Mouse (Mus musculus): ENCODE data around the gene Sap30. TPM values are rescaled to one million over a fixed set of nuclear protein-coding genes. Genes with fewer than 3 reads are reported as not detected.
"Not testable (repeated sequence)": the region's sequence is repeated elsewhere in the genome, so short reads cannot be mapped to it uniquely, and the experiment has no call there.

The Sap30 gene
- polyA plus RNA-seq, 1 experiment from 2014 or later = 29.3 TPM

DNA sequence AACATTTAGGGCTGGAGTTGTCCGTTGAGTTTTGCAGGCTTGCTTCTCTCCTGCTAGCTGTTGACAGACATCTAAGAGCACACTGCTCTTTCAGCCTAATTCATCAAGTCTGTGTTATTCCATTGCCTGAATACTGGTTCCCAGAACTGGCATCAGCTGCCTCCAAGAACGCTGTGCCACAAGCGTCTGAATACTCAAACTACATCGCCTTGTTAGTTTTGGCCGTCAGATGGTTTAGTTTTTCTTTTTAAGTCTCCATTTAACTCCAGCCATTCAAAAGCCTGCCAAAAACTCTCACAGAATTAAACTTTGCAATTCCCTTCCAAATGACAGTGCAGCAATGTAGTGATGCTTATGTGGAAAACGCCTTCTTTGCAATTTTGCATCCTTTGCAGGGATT is 30.5 kb downstream of the Sap30 start:
- H3K36me3 ChIP-seq = no peaks in the 10 kb centered on the region
- no peak overlapping the region for H3K4me2 ChIP-seq
- 76% methylated on average over 6 of the region's 6 CpGs for WGBS
- H3K27me3 ChIP-seq = no peaks in the 10 kb centered on the region
- no peaks in the 10 kb centered on the region for H3K4me1 ChIP-seq (replicated peaks)
- no peak overlapping the region for H3K4me3 ChIP-seq
- H3K27ac ChIP-seq (replicated peaks) = no peak overlapping the region
- no peak for ATAC-seq (ENCODE audit: low FRiP score, low read depth)
- no peak overlapping the region for H3K9ac ChIP-seq
- H3K9me3 ChIP-seq = no peaks in the 10 kb centered on the region

DNA sequence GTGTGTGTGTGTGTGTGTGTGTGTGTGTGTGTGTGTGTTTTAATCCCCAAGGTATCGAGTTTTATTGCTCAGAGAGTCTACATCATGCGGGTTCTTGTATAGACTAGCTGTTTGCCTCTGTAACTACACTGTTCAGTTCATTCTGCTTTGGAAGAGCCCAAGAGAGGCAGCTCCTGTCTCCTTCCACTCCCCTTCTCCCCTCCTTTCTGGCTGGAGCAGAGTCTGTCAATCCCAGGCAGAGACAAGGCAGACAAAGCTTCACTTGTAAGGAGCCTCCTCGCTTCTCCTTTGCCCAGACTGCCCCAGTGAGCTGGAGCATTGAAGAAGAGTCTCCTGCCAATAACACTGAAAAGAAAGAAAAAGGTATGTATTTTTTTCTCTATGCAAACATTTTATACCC is 31.9 kb downstream of the Sap30 start, which contains the start of gene Scrg1:
TSS of gene Scrg1 (plus strand) at position 159 of the 400 bp plus-strand sequence.
- Histone ChIP-seq H3K4me1 (replicated peaks) (no peaks in the 10 kb centered on the region), H3K4me2 (no peak within 1 kb of the TSS), H3K27me3 (no peaks in the 10 kb centered on the region), H3K9ac (no peak within 1 kb of the TSS), H3K36me3 (no peaks in the 10 kb centered on the region), H3K4me3 (no peak within 1 kb of the TSS), H3K9me3 (no peaks in the 10 kb centered on the region), H3K27ac (replicated peaks) (no peak within 1 kb of the TSS)
- WGBS = 75% methylated on average over 3 of the region's 3 CpGs
- peak; percentile 76 for ATAC-seq (ENCODE audit: low FRiP score, low read depth)

DNA sequence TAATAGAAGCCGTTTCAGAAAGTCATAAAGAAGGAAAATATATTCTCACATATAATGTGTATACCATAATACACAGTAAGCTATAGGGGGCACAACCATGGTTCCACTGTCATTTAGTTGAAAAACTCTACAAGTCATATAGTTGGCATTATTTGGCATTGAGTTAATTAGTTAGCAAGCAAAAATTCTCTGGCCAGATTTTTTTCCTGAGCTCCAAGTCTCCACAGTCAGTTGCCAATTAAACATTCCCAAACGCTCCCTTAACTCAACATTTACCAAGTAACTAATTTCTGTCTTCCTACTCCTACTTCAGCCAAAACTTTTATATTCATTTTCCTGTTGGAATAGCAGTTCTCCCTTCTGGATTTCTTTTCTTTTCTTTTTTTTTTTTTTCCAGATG is 34.3 kb downstream of the Sap30 start:
- Histone ChIP-seq H3K4me2 (no peak overlapping the region), H3K36me3 (no peaks in the 10 kb centered on the region), H3K9me3 (no peaks in the 10 kb centered on the region), H3K4me1 (replicated peaks) (no peaks in the 10 kb centered on the region), H3K27me3 (no peaks in the 10 kb centered on the region), H3K9ac (no peak overlapping the region), H3K4me3 (no peak overlapping the region), H3K27ac (replicated peaks) (no peak overlapping the region)
- WGBS = 89% methylated on average over 2 of the region's 2 CpGs
- ATAC-seq (ENCODE audit: low FRiP score, low read depth) = no peak

DNA sequence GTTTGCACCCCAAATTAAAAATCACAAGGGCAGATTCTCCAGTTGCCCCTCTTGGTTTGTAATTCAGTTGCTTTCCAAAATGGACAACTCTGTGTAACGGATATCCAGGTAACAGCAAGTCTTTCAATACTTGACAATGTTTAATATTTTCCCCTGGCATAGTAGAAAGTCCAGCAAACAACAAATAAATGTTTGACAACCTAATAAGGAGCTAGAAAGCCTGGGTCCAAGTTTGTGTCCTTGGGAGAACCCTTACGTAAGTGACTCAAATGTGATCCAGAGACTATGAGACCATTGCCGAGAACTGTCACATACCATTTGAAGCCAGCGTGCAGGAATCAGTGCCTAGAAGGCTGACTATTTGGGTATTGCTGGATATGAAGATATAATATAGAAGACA is 35.8 kb downstream of the Sap30 start:
- ATAC-seq (ENCODE audit: low FRiP score, low read depth) = no peak
- WGBS = 99% methylated on average over 4 of the region's 4 CpGs
- Histone ChIP-seq H3K4me1 (replicated peaks) (no peaks in the 10 kb centered on the region), H3K36me3 (no peaks in the 10 kb centered on the region), H3K4me3 (no peak overlapping the region), H3K9me3 (no peaks in the 10 kb centered on the region), H3K27ac (replicated peaks) (no peak overlapping the region), H3K9ac (no peak overlapping the region), H3K4me2 (no peak overlapping the region), H3K27me3 (no peaks in the 10 kb centered on the region)

DNA sequence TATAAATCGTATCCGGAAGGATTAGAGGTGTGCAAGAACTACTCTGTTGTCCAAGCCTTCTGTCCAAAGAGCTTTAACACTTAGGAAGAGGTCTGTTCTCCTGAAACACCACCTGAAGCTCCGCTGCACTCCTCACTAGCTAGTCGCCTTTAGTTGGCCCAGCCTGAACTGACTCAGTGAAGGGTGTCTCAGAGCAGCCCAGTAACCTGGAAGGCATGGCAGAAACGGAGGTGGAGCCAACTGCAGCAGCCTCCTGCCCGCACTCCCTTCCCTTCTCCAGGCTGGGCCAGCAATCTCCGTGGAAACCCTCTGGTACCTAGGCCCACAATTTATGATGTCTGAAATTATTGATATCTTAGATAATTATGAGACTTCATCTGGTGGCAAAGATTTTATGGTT is 36.9 kb downstream of the Sap30 start:
- H3K4me3 ChIP-seq = no peak overlapping the region
- no peaks in the 10 kb centered on the region for H3K36me3 ChIP-seq
- 78% methylated on average over 7 of the region's 7 CpGs for WGBS
- no peak overlapping the region for H3K9ac ChIP-seq
- no peaks in the 10 kb centered on the region for H3K27me3 ChIP-seq
- no peak overlapping the region for H3K4me2 ChIP-seq
- no peak for ATAC-seq (ENCODE audit: low FRiP score, low read depth)
- no peak overlapping the region for H3K27ac ChIP-seq (replicated peaks)
- no peaks in the 10 kb centered on the region for H3K4me1 ChIP-seq (replicated peaks)
- no peaks in the 10 kb centered on the region for H3K9me3 ChIP-seq

DNA sequence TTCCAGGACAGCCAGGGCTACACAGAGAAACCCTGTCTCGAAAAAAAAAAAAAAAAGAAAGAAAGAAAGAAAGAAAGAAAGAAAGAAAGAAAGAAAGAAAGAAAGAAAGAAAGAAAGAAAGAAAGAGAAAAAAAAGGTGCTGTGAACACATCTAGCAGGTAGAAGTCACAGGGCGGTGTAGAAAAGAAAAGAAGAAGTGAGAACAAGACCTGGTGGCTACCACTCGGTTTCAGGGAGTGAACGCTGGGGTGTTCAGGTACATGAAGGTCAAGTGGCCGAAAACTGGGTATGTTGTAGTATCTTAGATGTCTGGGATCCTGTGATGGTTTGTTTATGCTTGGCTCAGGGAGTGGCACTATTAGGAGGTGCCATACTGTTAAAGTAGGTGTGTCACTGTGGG is 41.8 kb downstream of the Sap30 start:
- H3K4me2 ChIP-seq; H3K27ac ChIP-seq (replicated peaks); H3K9ac ChIP-seq; ATAC-seq (ENCODE audit: low FRiP score, low read depth); H3K9me3 ChIP-seq; H3K36me3 ChIP-seq; H3K4me3 ChIP-seq; H3K27me3 ChIP-seq; H3K4me1 ChIP-seq (replicated peaks): not testable (repeated sequence)
- 81% methylated on average over 5 of the region's 5 CpGs for WGBS

DNA sequence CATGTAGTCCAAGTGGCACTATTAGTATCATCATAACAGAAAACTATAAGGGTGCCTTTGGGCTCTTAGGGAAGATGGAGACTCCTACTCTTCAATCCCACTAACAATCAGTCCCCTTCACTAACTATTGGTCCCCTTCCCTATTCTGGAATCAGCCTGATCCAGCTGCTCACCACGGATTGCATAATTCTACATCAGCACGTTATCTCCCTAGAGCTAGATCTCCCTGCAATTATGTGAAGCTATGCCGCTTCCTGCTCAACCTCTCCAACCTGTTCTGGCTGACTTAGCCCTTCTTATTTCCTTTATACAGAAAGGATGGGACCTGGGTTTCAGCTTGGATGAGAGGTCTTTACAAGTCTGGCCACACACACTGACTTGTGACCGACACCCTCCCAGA is 44.4 kb downstream of the Sap30 start:
- WGBS = 77% methylated on average over 4 of the region's 4 CpGs
- H3K4me2 ChIP-seq = no peak overlapping the region
- no peak overlapping the region for H3K27ac ChIP-seq (replicated peaks)
- H3K27me3 ChIP-seq = no peaks in the 10 kb centered on the region
- no peak overlapping the region for H3K4me3 ChIP-seq
- no peaks in the 10 kb centered on the region for H3K9me3 ChIP-seq
- no peaks in the 10 kb centered on the region for H3K36me3 ChIP-seq
- no peak overlapping the region for H3K9ac ChIP-seq
- H3K4me1 ChIP-seq (replicated peaks) = no peaks in the 10 kb centered on the region
- ATAC-seq (ENCODE audit: low FRiP score, low read depth) = no peak

DNA sequence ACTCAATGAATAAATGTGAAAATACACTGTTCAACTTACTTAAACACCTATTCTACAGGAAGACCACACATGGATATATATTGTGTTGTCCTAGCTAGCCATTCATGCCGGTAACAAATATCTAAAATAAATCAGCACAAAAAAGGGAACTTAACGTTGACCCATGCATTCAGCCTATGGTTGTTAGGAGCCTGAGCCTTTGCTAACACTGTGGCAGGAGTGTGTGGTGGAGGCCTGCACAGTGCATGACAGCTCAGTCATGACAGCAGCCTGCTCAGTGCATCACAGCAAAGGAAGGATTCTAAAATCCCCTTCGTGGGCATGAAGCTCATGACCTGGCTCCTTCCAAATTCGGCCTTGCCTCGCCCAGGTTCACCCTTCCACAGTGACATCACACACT is 46.1 kb downstream of the Sap30 start:
- H3K4me2 ChIP-seq = no peak overlapping the region
- no peaks in the 10 kb centered on the region for H3K9me3 ChIP-seq
- H3K4me3 ChIP-seq = no peak overlapping the region
- H3K9ac ChIP-seq = no peak overlapping the region
- ATAC-seq (ENCODE audit: low FRiP score, low read depth) = no peak
- 91% methylated on average over 5 of the region's 5 CpGs for WGBS
- no peak overlapping the region for H3K27ac ChIP-seq (replicated peaks)
- H3K36me3 ChIP-seq = no peaks in the 10 kb centered on the region
- no peaks in the 10 kb centered on the region for H3K4me1 ChIP-seq (replicated peaks)
- H3K27me3 ChIP-seq = no peaks in the 10 kb centered on the region

DNA sequence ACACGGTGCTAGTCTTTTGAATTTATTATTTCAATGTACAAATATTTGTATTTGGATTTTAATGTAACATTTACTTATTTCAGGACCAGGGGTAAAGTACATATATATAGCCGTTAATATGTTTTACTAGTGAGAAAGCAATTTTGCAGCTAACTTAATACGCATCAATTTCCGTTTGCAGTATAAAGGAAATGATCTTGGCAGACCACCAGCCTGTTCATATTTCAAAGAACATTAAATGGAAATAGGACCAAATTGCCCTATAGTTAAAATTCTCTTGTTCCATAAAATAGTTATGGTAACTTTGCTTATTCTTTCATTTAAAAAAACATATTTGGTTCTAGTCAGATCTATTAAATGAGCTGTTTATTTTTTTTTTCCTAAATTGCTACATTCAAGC is 46.5 kb downstream of the Sap30 start:
- WGBS = 85% methylated on average over 4 of the region's 4 CpGs
- no peak overlapping the region for H3K27ac ChIP-seq (replicated peaks)
- H3K9ac ChIP-seq = no peak overlapping the region
- no peak for ATAC-seq (ENCODE audit: low FRiP score, low read depth)
- peaks cover 3% of the 10 kb centered on the region; the same call in 1 of the 2 replicates for H3K4me1 ChIP-seq (replicated peaks)
- no peak overlapping the region for H3K4me3 ChIP-seq
- H3K4me2 ChIP-seq = no peak overlapping the region
- no peaks in the 10 kb centered on the region for H3K9me3 ChIP-seq
- no peaks in the 10 kb centered on the region for H3K36me3 ChIP-seq
- no peaks in the 10 kb centered on the region for H3K27me3 ChIP-seq

DNA sequence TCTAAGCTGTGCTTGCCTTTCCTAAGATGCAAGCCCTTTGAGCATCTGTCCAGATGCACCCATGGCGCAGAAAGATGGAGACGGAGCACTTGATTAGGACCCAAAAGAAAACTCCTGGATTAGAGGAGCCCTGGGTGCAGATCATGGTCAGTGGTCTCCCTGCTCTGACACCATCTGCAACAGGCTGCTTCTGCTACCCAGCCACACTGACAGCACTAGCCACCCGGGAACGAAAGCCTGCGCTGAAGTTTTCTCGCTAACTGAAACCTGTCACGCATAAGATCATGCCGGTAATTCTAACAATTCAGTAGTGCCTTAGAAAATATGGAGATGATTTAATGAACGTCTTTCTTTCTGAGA is 51.2 kb downstream of the Sap30 start:
- no peaks in the 10 kb centered on the region for H3K36me3 ChIP-seq
- H3K4me1 ChIP-seq (replicated peaks) = peaks cover 3% of the 10 kb centered on the region; the same call in 1 of the 2 replicates
- 70% methylated on average over 9 of the region's 9 CpGs for WGBS
- no peak overlapping the region for H3K4me3 ChIP-seq
- 0 out of 2 replicates have a peak overlapping the region, but pooled peaks have one; percentile 18 for H3K27ac ChIP-seq (replicated peaks)
- peak; percentile 63; the same call in 1 of the 2 replicates for ATAC-seq (ENCODE audit: low FRiP score, low read depth)
- 0 out of 2 replicates have a peak overlapping the region, but pooled peaks have one; percentile 12 for H3K4me2 ChIP-seq
- H3K9me3 ChIP-seq = no peaks in the 10 kb centered on the region
- no peaks in the 10 kb centered on the region for H3K27me3 ChIP-seq
- no peak overlapping the region for H3K9ac ChIP-seq

DNA sequence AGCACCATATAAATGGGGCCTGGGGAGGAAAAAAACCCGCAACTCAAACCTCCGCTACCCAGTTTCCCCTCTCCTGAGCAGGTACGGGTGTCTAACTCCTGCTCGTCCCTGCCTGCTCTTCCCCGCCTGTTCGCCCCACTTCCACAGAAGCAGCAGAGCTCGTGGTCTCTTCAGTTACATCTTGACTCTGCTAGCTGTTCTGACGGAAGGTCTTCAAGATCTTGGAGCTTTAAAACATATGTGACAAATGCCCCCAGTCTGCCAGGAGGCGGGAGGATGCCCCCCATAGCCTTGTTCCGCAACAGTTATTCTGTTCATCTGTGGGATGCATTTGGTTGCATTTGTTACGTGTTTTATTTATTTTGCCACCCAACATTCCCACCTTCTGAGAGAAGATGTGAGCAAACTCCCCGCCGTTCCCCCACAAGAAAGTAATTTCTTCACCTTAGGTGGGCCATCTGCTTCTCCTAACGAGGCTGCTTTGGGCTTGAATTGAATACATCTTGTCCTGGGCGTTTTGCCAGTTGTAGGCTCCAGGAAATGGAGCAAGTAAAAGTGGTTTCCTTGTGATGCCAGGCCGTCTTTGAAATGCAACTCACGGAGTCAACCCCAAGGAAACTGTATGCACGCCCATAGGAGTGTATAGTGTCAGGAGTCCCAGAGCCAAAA is 51.8 kb downstream of the Sap30 start:
- ATAC-seq (ENCODE audit: low FRiP score, low read depth) = peak; percentile 83
- H3K9me3 ChIP-seq = no peaks in the 10 kb centered on the region
- H3K4me2 ChIP-seq = 0 out of 2 replicates have a peak overlapping the region, but pooled peaks have one; percentile 12
- no peak overlapping the region for H3K4me3 ChIP-seq
- H3K36me3 ChIP-seq = no peaks in the 10 kb centered on the region
- H3K27ac ChIP-seq (replicated peaks) = 0 out of 2 replicates have a peak overlapping the region, but pooled peaks have one; percentile 18
- WGBS = 47% methylated on average over 18 of the region's 18 CpGs
- H3K9ac ChIP-seq = no peak overlapping the region
- no peaks in the 10 kb centered on the region for H3K27me3 ChIP-seq
- peaks cover 3% of the 10 kb centered on the region; the same call in 1 of the 2 replicates for H3K4me1 ChIP-seq (replicated peaks)

DNA sequence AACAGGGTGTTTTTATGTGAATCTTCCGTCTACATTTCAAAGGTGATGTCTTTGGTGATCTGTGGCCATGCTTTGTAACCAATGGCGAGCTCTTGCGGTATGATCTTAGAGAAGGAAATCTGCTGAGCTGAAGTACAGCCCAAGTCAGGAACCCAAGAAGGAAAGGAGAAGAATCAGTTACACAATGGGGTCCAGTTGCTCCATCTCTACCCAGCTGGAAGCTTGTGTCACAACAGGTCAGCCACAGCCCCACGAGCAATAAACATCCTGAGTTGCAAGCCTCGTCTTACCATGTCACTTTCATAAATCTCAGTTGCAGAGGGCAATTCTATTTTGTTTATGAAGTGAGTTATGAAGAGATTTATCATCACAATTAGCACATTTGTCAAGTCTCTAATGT is 54.9 kb downstream of the Sap30 start:
- Histone ChIP-seq H3K36me3 (no peaks in the 10 kb centered on the region), H3K4me3 (no peak overlapping the region), H3K9me3 (no peaks in the 10 kb centered on the region), H3K4me2 (no peak overlapping the region), H3K27me3 (no peaks in the 10 kb centered on the region), H3K4me1 (replicated peaks) (peaks cover 3% of the 10 kb centered on the region; the same call in 1 of the 2 replicates), H3K9ac (no peak overlapping the region), H3K27ac (replicated peaks) (no peak overlapping the region)
- WGBS = 82% methylated on average over 5 of the region's 5 CpGs
- no peak for ATAC-seq (ENCODE audit: low FRiP score, low read depth)

Measured in hindbrain, embryonic 15.5 days (tissue).